Mouse (Mus musculus) right cerebral cortex, adult 18-20 months (tissue): ENCODE data around the gene Arrdc5.

Experiments
- DNase-seq: peaks from one replicate; pipeline ENCODE4 v3.0.0; 2022; ENCODE audit warnings: mixed read lengths

Arrdc5 gene

DNA sequence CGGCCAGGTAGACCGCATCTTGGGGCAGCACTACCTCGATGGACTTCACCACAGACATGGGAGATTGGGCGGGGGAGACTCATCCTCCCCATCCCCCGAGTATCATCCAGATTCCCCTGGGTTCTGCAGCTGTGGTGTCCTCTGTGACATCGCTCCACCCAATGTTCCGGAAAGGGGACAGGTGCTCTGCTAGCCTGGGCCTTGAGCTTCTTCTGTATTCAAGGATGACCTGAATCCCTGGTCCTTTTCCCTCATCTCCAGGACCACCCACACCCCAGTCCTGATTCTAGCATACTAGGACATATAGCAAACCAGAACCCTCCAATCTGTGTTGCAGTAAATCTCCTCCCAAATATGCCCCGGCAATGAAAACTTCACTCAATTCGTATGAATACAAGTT, at the start of gene Arrdc5:
Gene Arrdc5, minus strand, starts transcription at position 101 of the 400 bp plus-strand sequence.
- no peak for DNase-seq

DNA sequence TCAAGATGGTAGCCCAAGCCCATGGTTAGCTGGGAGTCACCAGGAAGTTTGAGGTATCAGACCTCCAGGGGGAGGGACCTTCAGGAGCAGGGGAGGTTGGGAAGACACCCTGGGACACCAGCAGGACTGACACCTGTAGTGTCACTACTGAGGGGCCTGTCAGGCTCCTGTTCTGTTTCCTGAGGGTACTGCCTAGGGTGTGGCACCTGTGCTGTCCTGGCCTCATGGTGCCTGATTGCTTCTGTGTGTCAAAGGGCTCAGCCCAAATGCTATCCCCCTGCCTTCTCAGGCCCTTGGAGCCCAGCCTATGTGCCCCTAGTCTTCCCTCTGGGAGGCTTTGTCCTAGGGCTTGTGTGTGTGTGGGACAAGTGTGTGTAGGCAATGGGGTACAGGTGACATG, 48.5 kb upstream of the Arrdc5 start:
- DNase-seq: no peak

DNA sequence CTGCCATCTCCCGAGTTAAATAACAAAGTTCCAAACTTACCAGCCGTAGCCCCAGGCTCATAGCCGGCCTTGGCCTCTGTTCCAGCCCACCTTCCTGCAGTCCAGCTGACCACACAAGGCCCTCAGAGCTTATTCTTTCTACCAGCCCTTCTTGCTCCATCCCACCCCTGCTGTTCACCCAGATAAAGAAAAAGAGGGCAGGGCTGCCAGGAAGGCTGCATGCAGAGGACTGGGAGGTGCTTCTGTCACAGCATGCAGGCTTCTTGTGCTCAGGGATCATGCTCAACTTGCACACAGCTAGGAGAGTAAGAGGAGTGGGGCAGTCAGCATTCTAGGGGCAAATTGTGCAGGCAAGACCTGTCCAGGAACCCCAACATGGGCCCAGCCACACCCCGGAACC, 48.0 kb upstream of the Arrdc5 start:
- no peak for DNase-seq

DNA sequence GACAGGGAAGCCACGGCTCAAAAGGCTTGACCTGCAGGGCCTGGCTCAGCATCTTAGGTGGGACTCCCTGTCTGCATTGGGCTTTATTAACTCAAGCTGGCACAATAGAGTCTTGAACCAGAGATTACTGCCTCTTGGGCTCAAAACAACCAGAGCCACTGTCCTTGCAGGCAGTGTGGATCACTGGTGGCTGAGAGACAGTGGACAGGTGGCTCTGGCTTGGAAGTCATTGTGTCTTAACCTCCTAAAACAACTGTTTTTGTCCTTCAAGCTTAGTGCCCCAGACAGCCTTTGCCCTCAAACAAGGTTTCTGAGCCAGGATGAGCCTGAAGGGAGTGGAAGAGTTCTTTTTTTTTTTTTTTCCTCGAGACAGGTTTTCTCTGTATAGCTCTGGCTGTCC, 45.3 kb upstream of the Arrdc5 start:
- no peak for DNase-seq

DNA sequence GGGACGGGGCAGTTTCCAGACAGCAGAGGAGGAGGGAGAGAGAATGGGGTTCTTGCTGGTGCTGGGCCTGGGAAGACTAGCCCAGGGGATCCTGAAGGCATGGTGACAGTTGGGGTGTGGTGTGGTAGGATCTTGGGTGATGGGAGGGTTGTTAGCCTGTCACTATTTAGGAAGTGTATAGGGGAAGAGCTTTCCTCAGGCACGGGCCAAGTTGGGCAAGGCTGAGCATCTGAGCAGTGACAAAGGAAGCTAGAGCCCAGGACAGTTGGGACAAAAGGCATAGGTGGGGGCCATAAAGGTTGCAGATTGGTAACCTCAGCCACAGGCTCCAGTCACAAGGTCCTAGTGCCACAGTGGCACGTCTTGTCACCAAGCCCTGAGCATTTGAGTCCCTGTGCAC, 43.4 kb upstream of the Arrdc5 start:
- DNase-seq: no peak

DNA sequence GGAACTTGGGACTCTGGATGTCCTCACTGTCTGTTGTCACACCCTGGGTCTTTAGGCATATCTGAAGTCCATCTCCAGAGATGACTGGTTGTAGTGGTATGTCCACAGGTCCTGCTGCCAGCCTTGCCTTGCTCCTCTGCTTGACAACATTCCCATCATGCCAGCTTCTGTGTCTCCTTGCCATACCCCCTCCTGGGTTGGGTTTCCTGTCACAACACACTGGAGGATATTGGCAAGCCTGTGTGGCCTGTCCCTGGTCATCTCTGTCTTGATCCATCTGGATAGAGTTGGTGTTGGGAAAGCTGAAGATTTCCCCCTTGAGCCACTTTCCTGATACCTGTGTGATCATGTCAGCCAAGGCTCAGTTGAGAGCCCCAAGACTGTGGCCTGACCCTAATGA, 40.6 kb upstream of the Arrdc5 start:
- DNase-seq: no peak

DNA sequence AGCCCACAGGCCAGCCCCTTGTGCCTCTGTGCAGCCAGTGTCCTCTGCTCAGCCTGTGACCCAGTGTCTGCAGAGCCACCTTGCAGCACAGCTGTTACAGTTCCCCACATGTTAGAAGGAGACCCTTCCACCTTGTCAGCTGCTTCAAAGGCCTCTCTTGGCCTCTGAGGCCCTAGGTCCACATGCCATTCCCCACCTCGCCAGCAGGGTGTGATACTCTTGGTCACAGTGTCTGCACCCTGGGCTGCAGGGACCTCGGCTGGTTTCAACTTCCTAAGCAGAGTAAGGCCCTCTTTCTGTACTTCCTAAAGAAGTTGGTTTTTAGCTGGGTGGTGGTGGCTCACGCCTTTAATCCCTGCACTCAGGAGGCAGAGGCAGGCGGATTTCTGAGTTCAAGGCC, 38.8 kb upstream of the Arrdc5 start:
- DNase-seq: no peak

DNA sequence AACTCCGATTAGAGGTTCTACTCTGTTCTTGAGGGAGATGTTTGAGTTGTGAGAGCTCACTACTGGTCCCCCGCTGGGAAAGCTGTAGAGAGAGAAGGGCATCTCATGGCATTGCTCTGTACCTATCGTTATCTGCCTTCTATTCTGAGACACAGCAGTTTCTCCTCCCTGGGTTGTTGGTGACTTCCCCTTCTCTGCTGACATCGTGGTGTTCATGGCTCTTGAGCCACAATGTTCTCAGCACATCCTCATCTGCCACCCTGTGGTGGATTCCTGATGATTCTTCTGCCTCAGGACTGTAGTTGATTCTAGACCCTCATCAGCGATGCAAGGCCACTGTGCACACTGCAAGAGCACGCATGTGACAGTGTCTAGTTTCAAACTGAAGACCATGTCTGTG, 37.7 kb upstream of the Arrdc5 start:
- DNase-seq: no peak

DNA sequence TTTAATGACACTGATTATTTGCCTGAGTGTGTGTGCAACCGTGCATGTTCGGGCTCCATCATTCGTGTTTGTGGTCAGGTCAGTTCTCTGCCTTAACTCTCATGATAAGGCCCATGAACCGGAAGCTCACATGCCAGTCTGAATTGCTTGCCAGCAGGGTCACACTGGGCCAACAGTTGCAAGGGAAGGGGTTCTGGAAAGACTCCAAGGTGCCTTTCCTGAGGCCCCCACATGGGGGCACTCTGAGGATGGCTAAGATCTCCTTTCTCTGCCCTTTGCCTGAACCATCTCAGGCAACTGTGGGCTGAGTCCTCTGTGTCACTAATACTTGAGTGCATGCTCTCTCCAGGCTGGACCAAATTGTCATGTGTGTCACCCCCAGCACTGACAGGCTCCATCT, 37.1 kb upstream of the Arrdc5 start:
- peak; percentile 40 for DNase-seq

DNA sequence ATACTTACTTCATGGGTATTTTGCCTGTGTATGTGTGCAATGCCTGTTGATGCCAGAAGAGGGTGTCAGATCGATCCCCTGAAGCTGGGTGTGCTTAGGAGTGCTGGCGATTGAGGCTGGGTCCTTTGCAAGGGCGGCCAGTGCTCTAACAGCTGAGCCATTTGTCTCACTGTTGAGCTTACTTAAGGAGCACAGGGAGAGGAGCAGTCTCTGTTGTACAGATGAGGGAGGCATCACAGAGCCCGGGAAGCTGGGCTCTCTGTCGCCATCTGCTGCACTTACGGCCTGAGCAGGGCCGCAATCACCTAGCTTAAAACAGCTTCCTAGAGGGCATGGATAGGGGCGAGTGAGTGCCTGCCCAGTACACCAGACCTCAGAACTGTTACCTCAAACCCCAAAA, 32.9 kb upstream of the Arrdc5 start:
- DNase-seq: no peak

DNA sequence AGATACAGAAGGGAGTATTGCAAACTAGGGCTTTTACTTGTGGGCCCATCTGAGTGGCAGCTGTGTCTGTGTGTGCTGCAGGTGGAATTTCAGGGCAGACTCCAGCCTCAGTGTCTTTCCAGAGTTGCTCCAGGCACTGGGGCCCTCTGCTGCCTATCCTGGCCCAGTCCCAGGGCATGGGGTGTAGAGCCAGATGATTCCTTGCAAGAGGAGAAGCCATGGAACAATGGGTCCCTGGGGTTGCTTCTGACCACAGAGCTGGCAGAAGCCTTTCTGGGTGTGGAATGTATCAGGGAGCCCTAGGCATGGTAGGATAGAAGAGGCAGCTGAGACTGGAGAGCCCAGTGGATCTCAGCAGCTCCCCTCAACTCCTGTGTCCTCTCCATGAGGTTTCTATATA, 31.2 kb upstream of the Arrdc5 start:
- no peak for DNase-seq

DNA sequence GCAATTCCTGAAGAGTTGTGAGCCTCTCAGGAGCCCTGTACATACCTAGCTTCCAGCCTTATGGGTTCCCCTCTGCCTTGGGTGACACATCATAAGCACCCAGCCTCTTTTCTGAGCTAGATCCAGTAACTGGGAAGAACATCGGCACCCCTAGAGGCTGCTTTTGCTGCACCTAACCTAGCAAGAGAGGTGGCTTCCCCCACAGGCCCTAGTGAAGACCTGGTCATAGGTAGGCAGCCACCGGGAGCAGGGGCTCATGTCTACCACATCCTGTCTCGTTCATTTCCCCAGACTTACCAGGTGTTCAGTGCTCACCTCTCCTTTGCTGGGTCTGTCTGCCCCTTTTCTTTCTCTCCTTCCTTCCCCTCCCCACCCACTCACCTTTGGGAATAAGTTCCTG, 30.3 kb upstream of the Arrdc5 start:
- no peak for DNase-seq

DNA sequence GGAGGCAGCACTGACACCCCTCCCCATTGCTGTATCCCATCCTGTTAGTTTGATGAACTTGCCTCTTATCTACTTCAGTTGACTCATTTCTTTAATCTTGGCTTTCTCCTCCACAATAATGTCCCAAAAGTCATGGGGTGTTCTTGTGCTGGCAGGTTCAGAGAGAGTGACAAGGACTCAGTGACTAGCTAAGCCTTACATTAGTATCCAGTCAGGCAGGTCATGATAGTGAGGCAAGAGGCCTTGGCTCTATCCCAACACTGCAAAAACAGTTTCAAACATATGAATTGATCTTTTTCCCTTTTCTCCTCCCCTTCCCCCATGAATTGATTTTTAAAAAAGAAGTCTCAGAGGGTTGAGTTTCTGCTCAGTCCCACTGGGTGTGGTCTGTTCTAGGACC, 29.2 kb upstream of the Arrdc5 start:
- no peak for DNase-seq

DNA sequence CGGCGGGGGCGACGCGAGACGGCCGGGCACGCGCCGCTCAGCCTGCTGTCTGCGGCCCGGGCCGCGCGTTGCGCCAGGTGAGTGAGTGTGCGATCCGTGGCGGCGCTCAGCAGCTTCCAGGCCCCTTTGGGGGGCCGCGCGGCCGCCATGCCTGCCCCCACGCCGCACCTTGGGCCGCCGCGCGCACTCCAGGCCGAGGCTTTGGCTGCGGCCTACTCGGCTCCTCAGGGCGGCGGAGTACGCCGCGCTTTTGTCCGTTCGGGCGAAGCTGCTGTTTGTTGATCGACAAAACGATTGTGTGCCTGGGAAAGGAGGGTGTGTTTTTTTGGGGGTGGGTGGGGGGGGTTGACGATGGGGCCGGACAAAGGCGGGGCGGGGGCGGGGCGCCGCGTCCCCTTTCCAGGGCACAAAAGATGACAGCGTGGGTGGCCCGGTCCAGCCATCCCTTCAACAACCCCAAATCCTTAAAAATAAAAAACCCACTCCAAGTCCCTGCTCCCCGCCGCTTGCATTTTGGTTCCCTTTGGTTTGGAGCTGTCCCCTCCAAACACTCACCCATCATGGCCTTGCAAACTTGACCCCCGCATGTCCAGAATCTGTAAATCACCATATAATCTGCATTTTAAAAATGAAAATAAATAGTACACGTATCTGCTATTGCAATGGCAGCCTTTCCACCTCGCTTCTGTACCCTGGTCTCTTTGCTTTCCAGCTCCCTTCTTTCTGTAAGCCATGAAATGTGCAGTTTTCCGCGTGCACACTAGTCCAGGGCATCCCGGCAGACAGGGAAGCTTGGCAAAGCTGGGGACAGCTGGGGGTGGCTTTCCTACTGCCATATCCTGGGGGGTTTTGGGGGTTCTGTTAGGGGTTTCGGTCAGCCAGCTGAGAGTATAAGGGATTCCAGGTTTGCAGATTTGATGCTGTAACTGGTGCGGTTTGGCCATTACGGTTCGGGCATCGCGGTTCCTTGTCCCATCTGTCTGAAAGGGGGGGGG, 26.4 kb upstream of the Arrdc5 start:
- no peak for DNase-seq

DNA sequence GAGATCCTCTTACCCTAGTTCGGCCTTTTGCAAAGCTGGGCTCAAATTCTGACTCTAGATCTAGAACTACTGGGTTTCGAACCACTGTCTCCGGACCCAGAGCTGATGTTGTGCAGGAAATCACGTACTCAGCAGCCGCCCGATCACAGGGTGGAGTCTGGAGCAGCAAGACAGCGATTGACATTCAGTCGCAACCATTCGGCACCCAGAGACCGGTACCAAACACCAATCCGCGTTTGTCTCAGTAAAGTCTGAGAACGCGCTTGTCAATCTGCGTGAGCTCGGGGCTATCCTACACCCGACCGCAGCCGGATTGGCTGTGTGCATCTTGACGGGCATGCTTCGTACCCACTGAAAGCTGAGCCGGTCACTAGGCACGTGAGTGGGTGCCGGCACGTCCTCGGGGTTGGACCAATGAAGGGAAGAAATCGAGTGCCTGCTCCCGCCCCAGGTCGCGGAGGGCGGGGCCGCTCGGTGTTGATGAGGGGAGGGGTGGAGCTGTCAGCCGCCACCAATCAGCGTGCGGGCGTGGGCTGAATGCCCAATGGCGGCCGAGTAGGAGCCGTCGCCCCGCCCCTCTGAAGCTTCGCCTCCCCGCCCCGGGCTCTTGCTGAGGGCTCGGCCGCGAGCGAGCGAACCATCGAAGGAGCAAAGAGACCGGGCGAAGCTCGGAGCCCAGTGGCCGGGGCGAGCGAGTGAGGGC, 25.5 kb upstream of the Arrdc5 start, which contains the start of gene Kdm4b:
Gene Kdm4b, plus strand, starts transcription at position 613 of the 703 bp plus-strand sequence.
- DNase-seq: peak; percentile 100

DNA sequence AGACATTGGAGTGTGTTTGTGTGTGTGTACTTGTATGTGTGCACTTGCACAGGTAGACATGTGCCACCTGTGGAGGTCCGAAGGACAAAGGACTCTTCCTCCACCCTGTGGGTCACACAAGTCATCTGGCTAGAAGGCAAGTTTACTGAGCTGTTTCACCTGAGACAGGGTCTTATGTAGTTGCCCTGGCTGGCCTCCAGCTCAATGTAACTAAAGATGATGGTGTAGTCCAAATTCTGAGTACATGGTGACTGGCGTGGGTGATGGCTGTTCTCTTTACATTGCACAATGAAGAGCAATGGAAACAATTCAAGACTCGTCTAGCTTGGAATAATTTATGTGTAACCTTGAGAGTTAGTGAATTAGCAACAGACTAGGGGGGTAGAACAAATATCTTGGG, 24.3 kb upstream of the Arrdc5 start:
- no peak for DNase-seq

DNA sequence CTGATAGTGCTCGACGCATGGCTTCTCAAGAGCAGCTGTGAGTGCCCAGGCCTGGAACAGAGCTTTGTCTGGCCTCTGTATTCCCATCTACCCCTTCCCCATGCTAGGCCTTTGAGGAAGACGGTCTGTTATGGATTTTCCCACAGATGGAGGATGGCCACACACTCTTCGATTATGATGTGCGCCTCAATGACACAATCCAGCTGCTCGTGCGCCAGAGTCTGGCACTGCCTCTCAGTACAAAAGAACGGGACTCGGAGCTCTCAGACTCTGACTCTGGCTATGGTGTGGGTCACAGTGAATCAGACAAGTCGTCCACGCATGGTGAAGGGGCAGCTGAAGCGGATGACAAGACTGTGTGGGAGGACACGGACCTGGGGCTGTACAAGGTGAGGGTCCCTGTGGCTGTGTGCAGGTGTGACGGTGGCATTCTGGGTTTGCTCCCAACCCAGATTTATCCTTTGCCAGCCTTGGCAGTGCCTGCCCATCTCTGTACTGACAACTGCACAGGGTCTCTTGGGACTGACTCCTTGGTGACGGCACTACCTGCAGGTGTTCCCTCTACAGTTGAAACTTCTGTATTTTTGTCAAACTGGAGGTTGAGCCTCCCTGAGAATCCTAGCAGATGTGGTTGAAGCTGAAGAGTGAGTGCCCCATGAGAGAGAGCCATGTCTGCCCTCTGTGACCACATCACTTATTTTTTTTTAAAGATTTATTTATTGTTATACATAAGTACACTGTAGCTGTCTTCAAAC, 9.3 kb upstream of the Arrdc5 start:
- DNase-seq: no peak

DNA sequence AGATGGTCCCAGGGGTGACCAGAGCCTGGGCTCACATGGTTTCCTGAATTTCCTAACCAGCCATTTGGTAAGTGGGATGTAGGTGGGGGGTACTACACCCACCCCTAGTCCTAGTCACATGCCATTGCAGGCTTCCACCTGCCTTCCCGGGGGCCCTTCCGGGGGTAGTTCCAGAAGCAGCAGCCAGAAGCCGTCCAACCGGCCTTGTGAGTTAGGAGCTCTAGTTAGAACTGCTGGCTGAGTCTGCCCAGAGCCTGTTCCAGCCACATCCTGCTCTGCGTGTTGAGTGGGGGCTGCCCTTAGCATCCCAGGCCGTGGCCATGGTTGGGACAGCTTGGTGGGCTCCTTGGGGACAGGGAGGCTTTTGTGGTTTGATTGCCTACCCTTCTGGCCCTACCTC, 8.0 kb upstream of the Arrdc5 start:
- DNase-seq: no peak

DNA sequence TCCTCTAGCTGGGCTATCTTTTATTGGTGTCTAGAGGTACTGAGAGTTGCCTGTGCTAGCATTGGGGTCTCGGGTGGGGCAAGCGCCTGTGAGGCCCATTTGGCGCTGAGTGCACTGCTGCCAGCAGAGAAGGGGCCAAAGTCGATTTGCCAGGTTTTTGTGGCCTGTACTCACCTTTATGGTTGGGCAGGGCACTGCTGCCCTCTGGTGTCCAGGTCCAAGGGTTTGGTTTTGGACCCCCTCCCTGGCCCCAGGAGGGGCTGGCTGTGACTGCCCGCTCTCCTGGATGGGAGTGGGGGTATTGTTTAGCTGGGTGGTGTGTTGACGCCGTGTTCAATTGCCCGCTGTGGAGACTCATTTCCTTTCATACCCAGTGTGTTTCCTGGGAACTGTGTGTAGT, 5.7 kb upstream of the Arrdc5 start:
- no peak for DNase-seq

DNA sequence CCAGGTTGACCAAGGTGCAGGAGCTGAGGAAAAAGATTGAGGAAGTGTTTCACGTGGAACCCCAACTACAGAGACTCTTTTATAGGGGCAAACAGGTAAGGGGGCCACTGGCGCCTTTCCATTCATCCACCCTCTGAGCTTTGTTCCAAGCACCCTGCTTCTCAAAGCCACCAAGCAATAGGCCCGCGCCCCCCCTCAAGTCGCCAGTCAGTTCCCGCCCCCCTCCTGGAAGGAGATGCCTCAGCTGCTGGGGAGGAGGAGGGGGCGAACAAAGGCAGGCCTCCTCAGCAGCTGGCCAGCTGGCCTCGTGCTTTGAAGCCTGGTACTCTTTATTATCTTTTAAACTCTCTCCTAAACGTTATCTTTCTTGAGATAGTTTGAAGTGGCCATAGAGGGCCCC, 5.1 kb upstream of the Arrdc5 start:
- DNase-seq: no peak

DNA sequence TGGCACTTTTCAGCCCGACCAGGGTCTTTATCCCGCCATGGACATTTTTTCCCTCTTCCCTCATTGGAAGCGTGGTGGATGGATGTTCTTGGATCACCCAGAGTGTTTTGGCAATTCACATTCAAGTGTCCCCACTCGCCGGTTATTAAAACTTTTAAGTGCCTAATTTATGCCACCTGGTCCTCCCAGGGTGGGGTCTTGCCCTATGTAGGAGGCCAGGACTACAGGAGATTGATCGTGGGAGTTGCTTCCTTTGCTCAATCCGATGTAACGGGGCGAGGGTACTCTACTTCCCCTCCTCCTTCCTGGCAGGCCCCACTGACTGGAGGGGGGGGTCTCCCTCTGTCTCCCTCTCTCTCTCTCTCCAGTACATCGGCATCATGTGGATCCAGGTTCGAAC, 4.6 kb upstream of the Arrdc5 start:
- DNase-seq: no peak

DNA sequence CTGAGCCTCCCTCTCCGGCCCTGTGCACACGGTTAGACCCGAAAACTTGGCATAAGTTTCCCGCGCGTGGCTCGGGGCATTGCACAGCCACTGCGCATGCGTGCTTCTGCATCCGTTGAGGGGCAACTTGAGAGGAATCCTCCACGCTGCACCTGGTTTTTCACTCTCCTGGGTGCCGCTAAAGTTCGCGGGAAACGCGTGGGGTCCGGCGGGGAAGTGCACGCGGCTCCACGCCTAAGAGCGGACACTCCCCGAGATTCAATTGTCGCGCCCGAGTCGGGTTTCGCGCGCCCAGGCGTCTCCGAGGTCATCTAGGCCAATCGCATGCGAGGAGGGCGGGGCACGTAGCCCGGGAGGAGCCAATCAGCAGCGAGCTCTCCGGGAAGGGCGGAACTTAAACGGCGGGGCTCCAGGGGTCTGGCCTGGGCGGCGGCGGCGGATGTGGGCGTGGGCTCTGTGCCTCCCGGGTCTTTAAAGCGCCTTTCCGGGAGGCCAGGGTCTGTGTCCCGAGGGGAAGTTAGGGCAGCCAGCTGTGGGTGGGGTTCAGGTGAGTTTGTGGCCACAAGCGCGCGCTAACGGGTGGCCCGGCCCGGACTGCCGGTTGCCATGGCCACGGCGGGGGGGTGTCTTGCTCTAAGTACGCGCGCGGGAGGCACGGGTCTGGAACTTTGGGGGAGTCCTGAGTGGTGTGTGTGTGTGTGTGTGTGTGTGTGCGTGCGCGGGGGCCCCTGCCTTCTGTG, 3.9 kb upstream of the Arrdc5 start:
- peak; percentile 93 for DNase-seq
